In genomic region chr4:32680843-32681242, GRCm38 (mm10) we compare ENCODE assay signal across 18 mouse cellular contexts. TPM values are rescaled to one million over a fixed set of nuclear protein-coding genes. Genes with fewer than 3 reads are reported as not detected.
DNase-seq lines count a peak whose midpoint lies in the region; ATAC-seq and TF ChIP-seq lines count a peak whose summit lies in the region.
"Had no signal": no experiment of that assay in that cellular context is flagged by ENCODE, and none has a peak within 500 bp of the region (broad histone marks: within the 10 kb centered on the region; RNA-seq: fewer than 3 reads in every experiment).

No protein-coding gene starts in this region.

- H3K27ac ChIP-seq in forebrain, postnatal 0 days (ENCODE audit: low read depth, low read length), result no peak overlapping the region
- no peak overlapping the region for H3K27ac ChIP-seq in forebrain, embryonic 13.5 days
- no peak overlapping the region for H3K27ac ChIP-seq in liver, postnatal 0 days (ENCODE audit: low read depth)
- no peak overlapping the region for H3K27ac ChIP-seq in liver, embryonic 12.5 days
- no peak overlapping the region for H3K27ac ChIP-seq in ES-E14 (ENCODE audit: insufficient read depth, low read depth, low read length, poor library complexity, severe bottlenecking)
- H3K27ac ChIP-seq: embryonic facial prominence, embryonic 15.5 days; hindbrain, embryonic 15.5 days; limb, embryonic 13.5 days; neural tube, embryonic 13.5 days had no signal

- no peak overlapping the region for H3K4me3 ChIP-seq in forebrain, postnatal 0 days (ENCODE audit: low read depth, low read length)
- H3K4me3 ChIP-seq in forebrain, embryonic 13.5 days, result no peak overlapping the region
- no peak overlapping the region for H3K4me3 ChIP-seq in liver, postnatal 0 days (ENCODE audit: low read depth, low read length)
- H3K4me3 ChIP-seq in liver, embryonic 12.5 days, result no peak overlapping the region
- H3K4me3 ChIP-seq in ES-E14 (ENCODE audit: insufficient read depth in 1 of 2, low read depth in 1 of 2, low read length in 2 of 2, poor library complexity in 1 of 2, severe bottlenecking in 1 of 2), result no peak overlapping the region
- H3K4me3 ChIP-seq: embryonic facial prominence, embryonic 15.5 days; hindbrain, embryonic 15.5 days; limb, embryonic 13.5 days; neural tube, embryonic 13.5 days had no signal

- H3K9ac ChIP-seq in forebrain, postnatal 0 days, result no peak overlapping the region
- H3K9ac ChIP-seq in forebrain, embryonic 13.5 days, result no peak overlapping the region
- H3K9ac ChIP-seq in liver, postnatal 0 days (replicated peaks), result no peak overlapping the region
- H3K9ac ChIP-seq in liver, embryonic 12.5 days, result no peak overlapping the region
- no peak overlapping the region for H3K9ac ChIP-seq in ES-E14 (ENCODE audit: insufficient read depth, low read depth, low read length, poor library complexity, severe bottlenecking)
- H3K9ac ChIP-seq: embryonic facial prominence, embryonic 15.5 days; hindbrain, embryonic 15.5 days; limb, embryonic 13.5 days; neural tube, embryonic 13.5 days had no signal

- ATAC-seq in forebrain, postnatal 0 days, result no peak
- ATAC-seq in forebrain, embryonic 13.5 days, result no peak
- no peak for ATAC-seq in liver, postnatal 0 days
- no peak for ATAC-seq in liver, embryonic 12.5 days
- ATAC-seq: forebrain, embryonic 14.5 days; midbrain, embryonic 16.5 days had no signal

- no peak for TF ChIP-seq EP300 in liver, postnatal 0 days (IDR thresholded peaks at IDR 0.05; ENCODE audit: low read depth)

- no peaks in the 10 kb centered on the region for H3K27me3 ChIP-seq in forebrain, postnatal 0 days (ENCODE audit: insufficient read depth, low read length)
- H3K27me3 ChIP-seq in forebrain, embryonic 13.5 days, result no peaks in the 10 kb centered on the region
- no peaks in the 10 kb centered on the region for H3K27me3 ChIP-seq in liver, postnatal 0 days (ENCODE audit: insufficient read depth, low read length)
- H3K27me3 ChIP-seq in liver, embryonic 12.5 days (replicated peaks), result no peaks in the 10 kb centered on the region
- H3K27me3 ChIP-seq: embryonic facial prominence, embryonic 15.5 days; hindbrain, embryonic 15.5 days; limb, embryonic 13.5 days; neural tube, embryonic 13.5 days had no signal

- no peaks in the 10 kb centered on the region for H3K9me3 ChIP-seq in forebrain, postnatal 0 days (ENCODE audit: low read length)
- no peaks in the 10 kb centered on the region for H3K9me3 ChIP-seq in forebrain, embryonic 13.5 days (replicated peaks)
- H3K9me3 ChIP-seq in liver, postnatal 0 days (ENCODE audit: low read length), result no peaks in the 10 kb centered on the region
- H3K9me3 ChIP-seq in liver, embryonic 12.5 days (replicated peaks), result no peaks in the 10 kb centered on the region
- no peaks in the 10 kb centered on the region for H3K9me3 ChIP-seq in ES-E14 (ENCODE audit: control insufficient read depth, insufficient read depth, low read depth, low read length)
- H3K9me3 ChIP-seq: embryonic facial prominence, embryonic 15.5 days; hindbrain, embryonic 15.5 days; limb, embryonic 13.5 days; neural tube, embryonic 13.5 days had no signal

- H3K36me3 ChIP-seq in forebrain, postnatal 0 days (ENCODE audit: insufficient read depth), result peaks cover 54% of the 10 kb centered on the region
- H3K36me3 ChIP-seq in forebrain, embryonic 13.5 days (ENCODE audit: poor library complexity, severe bottlenecking), result peaks cover 81% of the 10 kb centered on the region
- H3K36me3 ChIP-seq in liver, postnatal 0 days (replicated peaks; ENCODE audit: insufficient read depth, low read length), result peaks cover 31% of the 10 kb centered on the region
- H3K36me3 ChIP-seq in liver, embryonic 12.5 days, result peaks cover 90% of the 10 kb centered on the region
- peaks cover 30% of the 10 kb centered on the region for H3K36me3 ChIP-seq in ES-E14 (ENCODE audit: control insufficient read depth, insufficient read depth, low read length, poor library complexity, severe bottlenecking)

- H3K4me2 ChIP-seq in forebrain, postnatal 0 days (ENCODE audit: low read depth), result no peak overlapping the region
- no peak overlapping the region for H3K4me2 ChIP-seq in forebrain, embryonic 13.5 days
- no peak overlapping the region for H3K4me2 ChIP-seq in liver, postnatal 0 days (ENCODE audit: low read depth, low read length)
- H3K4me2 ChIP-seq in liver, embryonic 12.5 days, result no peak overlapping the region
- H3K4me2 ChIP-seq: embryonic facial prominence, embryonic 15.5 days; hindbrain, embryonic 15.5 days; limb, embryonic 13.5 days; neural tube, embryonic 13.5 days had no signal

- no peak for DNase-seq in forebrain, postnatal 0 days
- DNase-seq in liver, postnatal 0 days, result no peak
- DNase-seq in ES-E14 (ENCODE audit: low read depth, low spot score), result peak; percentile 22
- peak; percentile 5 for DNase-seq in retina, postnatal 1 day
- DNase-seq in testis, postnatal 10 days (ENCODE audit: low spot score), result no peak
- DNase-seq: cerebellum, adult 9-11 months; kidney, postnatal 10 days; layer of hippocampus, postnatal 36 days; lung, postnatal 10 days; thymus, adult 2 months had no signal

- TF ChIP-seq CTCF in forebrain, postnatal 0 days (IDR thresholded peaks at IDR 0.05; ENCODE audit: low read depth), result peak; percentile 38
- peak; percentile 45 for TF ChIP-seq CTCF in liver, postnatal 0 days (IDR thresholded peaks at IDR 0.05; ENCODE audit: low read depth)

- 76% methylated on average over 3 of the region's 3 CpGs for WGBS in forebrain, postnatal 0 days
- 77% methylated on average over 3 of the region's 3 CpGs for WGBS in forebrain, embryonic 13.5 days
- WGBS in liver, postnatal 0 days (ENCODE audit: insufficient replicate concordance), result 83% methylated on average over 3 of the region's 3 CpGs
- WGBS in liver, embryonic 12.5 days (ENCODE audit: insufficient replicate concordance), result 71% methylated on average over 3 of the region's 3 CpGs

- in situ Hi-C loops in ES-E14 (cut with MboI; ENCODE audit: low sequenced_read_pairs in 2 of 2, unreplicated experiment in 2 of 2), result no loop called here

- H3K4me1 ChIP-seq in forebrain, postnatal 0 days (ENCODE audit: insufficient read depth), result no peaks in the 10 kb centered on the region
- no peaks in the 10 kb centered on the region for H3K4me1 ChIP-seq in forebrain, embryonic 13.5 days
- no peaks in the 10 kb centered on the region for H3K4me1 ChIP-seq in liver, postnatal 0 days (ENCODE audit: insufficient read depth)
- no peaks in the 10 kb centered on the region for H3K4me1 ChIP-seq in liver, embryonic 12.5 days
- no peaks in the 10 kb centered on the region for H3K4me1 ChIP-seq in ES-E14 (ENCODE audit: control insufficient read depth in 2 of 2, insufficient read depth in 2 of 2, low read length in 2 of 2, poor library complexity in 1 of 2)
- H3K4me1 ChIP-seq: embryonic facial prominence, embryonic 15.5 days; hindbrain, embryonic 15.5 days; limb, embryonic 13.5 days; neural tube, embryonic 13.5 days had no signal

TF ChIP-seq in ES-E14, 5 proteins besides CTCF, POLR2A, EP300 and RAD21:
- TF ChIP-seq MAFK (IDR thresholded peaks at IDR 0.05; ENCODE audit: insufficient read depth, low read depth, low read length), result no peak
- TF ChIP-seq CHD2 (IDR thresholded peaks at IDR 0.05; ENCODE audit: low read depth, low read length), result no peak
- TF ChIP-seq ZC3H11A (IDR thresholded peaks at IDR 0.05; ENCODE audit: borderline replicate concordance, low read depth, low read length), result no peak
- TF ChIP-seq HCFC1 (IDR thresholded peaks at IDR 0.05; ENCODE audit: borderline replicate concordance, insufficient read depth, low read length), result no peak
- no peak for TF ChIP-seq ZNF384 (IDR thresholded peaks at IDR 0.05; ENCODE audit: low read depth, low read length)

RNA-seq across cellular contexts. Expression of gene Mdn1, which starts 23.9 kb away (rescaled TPM):
- total RNA-seq in forebrain, postnatal 0 days (2014; rRNA removed), result 26.9 and 29.8 TPM in 2 replicates
- 3.7 and 5.9 TPM in 2 replicates for polyA plus RNA-seq in forebrain, postnatal 0 days (2015; fragmentation: Nextera tagmentation; extraction: Ambion mirVana)
- polyA plus RNA-seq in forebrain, embryonic 13.5 days (2015; fragmentation: Nextera tagmentation; extraction: Ambion mirVana), result 15.8 and 16.3 TPM in 2 replicates
- polyA plus RNA-seq in liver, postnatal 0 days (2015; fragmentation: Nextera tagmentation; extraction: Ambion mirVana), result 3.2 and 3.8 TPM in 2 replicates
- polyA plus RNA-seq in liver, embryonic 12.5 days (2016; fragmentation: Nextera tagmentation; extraction: Ambion mirVana), result 10.9 and 11.4 TPM in 2 replicates
- total RNA-seq in ES-E14 (2012; rRNA removed), result 143 and 146 TPM in 2 replicates

Comparison
In these comparisons a context has a peak if more than half of its experiments do, and no peak if none do; other contexts are left out.
1. DNase-seq: peak in ES-E14 (single experiment) and retina, postnatal 1 day (single experiment); none in forebrain, postnatal 0 days (single experiment), liver, postnatal 0 days (single experiment) and testis, postnatal 10 days (single experiment).